Mouse (Mus musculus) kidney, postnatal 0 days (tissue): ENCODE measurements at regions not wholly inside any gene's neighbourhood (a gene's known extent, or its start where the extent isn't known, plus 50 kb on each side); places are given as distances from the start of the nearest gene placed in this dataset.

Source experiments
- ATAC-seq: fragments of 200-750 bp; cut with Nextera tagmentation; replicated peaks from 2 replicates; pipeline ENCODE4 v1.8.0; 2017; ENCODE audit warnings: low read depth, moderate number of reproducible peaks, moderate TSS enrichment, moderate library complexity; ENCODE audit not compliant: low FRiP score
- DNase-seq: peaks from one replicate; pipeline ENCODE4 v3.0.0-alpha.2; 2016; ENCODE audit warnings: low spot score
- H3K27ac ChIP-seq: fragments of 300-500 bp; sonication (generic); 2 replicates; pipeline ENCODE4 v1.5.1; 2014; ENCODE audit warnings: mild to moderate bottlenecking
- H3K27me3 ChIP-seq: fragments of 300-500 bp; sonication (generic); 2 replicates; pipeline ENCODE4 v1.6.1; 2014; ENCODE audit warnings: low read length, mixed read lengths; ENCODE audit not compliant: insufficient read depth
- H3K36me3 ChIP-seq: fragments of 300-500 bp; sonication (generic); 2 replicates; pipeline ENCODE4 v1.6.1; 2014; ENCODE audit warnings: low read length, mixed read lengths; ENCODE audit not compliant: insufficient read depth
- H3K4me1 ChIP-seq: fragments of 300-500 bp; sonication (generic); replicated peaks from 2 replicates; pipeline ENCODE4 v1.6.1; 2014; ENCODE audit warnings: antibody characterized with exemption, low read length, mixed read lengths; ENCODE audit not compliant: insufficient read depth
- H3K4me2 ChIP-seq: fragments of 300-500 bp; sonication (generic); 2 replicates; pipeline ENCODE4 v1.6.1; 2014; ENCODE audit warnings: mild to moderate bottlenecking, low read length, moderate library complexity, mixed read lengths
- H3K4me3 ChIP-seq: fragments of 300-500 bp; sonication (generic); replicated peaks from 2 replicates; pipeline ENCODE4 v1.5.1; 2014; ENCODE audit warnings: low read depth, low read length
- H3K9ac ChIP-seq: fragments of 300-500 bp; sonication (generic); 2 replicates; pipeline ENCODE4 v1.6.1; 2014; ENCODE audit warnings: low read depth, low read length
- H3K9me3 ChIP-seq: fragments of 300-500 bp; sonication (generic); replicated peaks from 2 replicates; pipeline ENCODE4 v1.6.1; 2016; ENCODE audit warnings: low read length, inconsistent platforms, mixed read lengths
- CTCF ChIP-seq: IDR thresholded peaks from 2 replicates; pipeline ENCODE4 v1.5.1; 2016; ENCODE audit warnings: antibody characterized with exemption, low read depth, mild to moderate bottlenecking, moderate library complexity
- WGBS: fragments of 180-500 bp; shearing (Covaris S2); extraction: QIAGEN DNeasy Blood & Tissue Kit; methylation state at CpG from one replicate; pipeline ENCODE4 v1.1.7; 2014; 5-methylcytosine and 5-hydroxymethylcytosine counted together

DNA sequence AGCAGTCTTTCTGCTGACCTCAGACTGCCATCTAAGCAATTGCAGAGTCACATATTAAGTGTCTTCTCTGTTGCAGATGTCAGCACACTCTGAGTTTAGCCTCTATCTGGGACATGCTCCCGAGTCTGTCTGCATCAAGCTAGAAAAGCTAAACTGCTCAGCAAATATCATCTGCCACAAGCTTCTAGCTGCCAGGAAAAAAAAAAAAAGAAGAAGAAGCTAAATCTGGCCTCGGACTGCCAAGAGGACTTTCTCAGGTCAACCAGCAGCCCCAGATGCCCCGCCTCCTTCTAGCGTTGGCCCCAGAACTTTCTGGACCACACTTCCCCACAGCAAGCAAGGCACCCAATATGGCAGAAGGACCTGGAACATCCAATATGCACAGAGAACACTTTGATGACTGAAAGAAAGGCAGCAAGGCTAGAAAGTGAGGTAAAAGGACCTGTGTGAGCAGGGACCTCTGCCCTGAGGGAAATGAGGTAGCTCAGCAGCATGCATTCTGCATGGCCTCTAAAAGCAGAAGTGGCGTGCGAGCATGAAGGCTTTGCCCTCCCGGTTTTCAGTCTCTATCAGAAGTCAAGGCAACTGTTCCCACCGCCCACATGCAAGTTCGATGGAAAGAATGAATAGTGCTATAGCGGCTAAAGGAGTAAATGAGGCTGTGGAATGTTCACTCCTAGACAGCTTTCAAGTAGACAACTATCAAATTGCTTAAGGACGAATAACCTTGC is 305.8 kb upstream of the Clint1 start:
- H3K9me3 ChIP-seq, result no peaks in the 10 kb centered on the region
- no peak overlapping the region for H3K4me3 ChIP-seq
- no peaks in the 10 kb centered on the region for H3K36me3 ChIP-seq
- no peaks in the 10 kb centered on the region for H3K27me3 ChIP-seq
- H3K9ac ChIP-seq, result no peak overlapping the region
- H3K4me1 ChIP-seq, result no peaks in the 10 kb centered on the region
- DNase-seq (no peak), ATAC-seq (no peak)
- no peak overlapping the region for H3K4me2 ChIP-seq
- no peak for TF ChIP-seq CTCF
- 73% methylated on average over 11 of the region's 11 CpGs for WGBS
- no peak overlapping the region for H3K27ac ChIP-seq

DNA sequence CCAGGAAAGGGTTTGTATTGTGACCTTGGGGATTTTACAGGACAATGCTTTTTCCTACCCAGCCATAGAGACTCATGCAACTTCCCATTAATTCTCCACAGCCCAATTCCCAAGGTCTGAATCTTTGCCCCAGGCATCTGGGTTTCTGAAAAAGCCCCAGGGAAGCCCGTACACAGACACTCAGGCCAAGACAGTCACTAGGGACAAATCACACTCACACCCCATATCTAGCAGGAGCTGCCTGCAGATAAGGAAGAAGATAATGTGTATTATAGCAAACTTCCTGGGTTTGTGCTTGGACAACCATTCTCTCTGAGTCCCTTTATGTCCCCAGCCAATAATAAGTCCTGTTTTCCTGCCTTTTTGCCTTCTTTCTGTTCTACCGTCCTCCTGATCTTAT is 305.0 kb upstream of the Clint1 start:
- H3K4me3 ChIP-seq, result no peak overlapping the region
- 68% methylated on average over 2 of the region's 2 CpGs for WGBS
- no peak overlapping the region for H3K4me2 ChIP-seq
- H3K4me1 ChIP-seq, result no peaks in the 10 kb centered on the region
- no peak overlapping the region for H3K27ac ChIP-seq
- DNase-seq, result no peak
- TF ChIP-seq CTCF, result no peak
- no peak for ATAC-seq
- no peaks in the 10 kb centered on the region for H3K9me3 ChIP-seq
- no peaks in the 10 kb centered on the region for H3K36me3 ChIP-seq
- H3K9ac ChIP-seq, result no peak overlapping the region
- H3K27me3 ChIP-seq, result no peaks in the 10 kb centered on the region

- ATAC-seq, result no peak
- Histone ChIP-seq H3K9me3 (no peaks in the 10 kb centered on the region), H3K4me3 (no peak overlapping the region), H3K4me2 (peak overlapping the region; percentile 10; the same call in 1 of the 2 replicates), H3K4me1 (no peaks in the 10 kb centered on the region), H3K9ac (no peak overlapping the region), H3K36me3 (no peaks in the 10 kb centered on the region), H3K27ac (no peak overlapping the region), H3K27me3 (no peaks in the 10 kb centered on the region)
- no peak for TF ChIP-seq CTCF
- DNase-seq, result no peak
- 9% methylated on average over 7 of the region's 7 CpGs for WGBS
Measured at GRCm38 (mm10) chr11:45550376-45550775, 301.5 kb upstream of the Clint1 start.

DNA sequence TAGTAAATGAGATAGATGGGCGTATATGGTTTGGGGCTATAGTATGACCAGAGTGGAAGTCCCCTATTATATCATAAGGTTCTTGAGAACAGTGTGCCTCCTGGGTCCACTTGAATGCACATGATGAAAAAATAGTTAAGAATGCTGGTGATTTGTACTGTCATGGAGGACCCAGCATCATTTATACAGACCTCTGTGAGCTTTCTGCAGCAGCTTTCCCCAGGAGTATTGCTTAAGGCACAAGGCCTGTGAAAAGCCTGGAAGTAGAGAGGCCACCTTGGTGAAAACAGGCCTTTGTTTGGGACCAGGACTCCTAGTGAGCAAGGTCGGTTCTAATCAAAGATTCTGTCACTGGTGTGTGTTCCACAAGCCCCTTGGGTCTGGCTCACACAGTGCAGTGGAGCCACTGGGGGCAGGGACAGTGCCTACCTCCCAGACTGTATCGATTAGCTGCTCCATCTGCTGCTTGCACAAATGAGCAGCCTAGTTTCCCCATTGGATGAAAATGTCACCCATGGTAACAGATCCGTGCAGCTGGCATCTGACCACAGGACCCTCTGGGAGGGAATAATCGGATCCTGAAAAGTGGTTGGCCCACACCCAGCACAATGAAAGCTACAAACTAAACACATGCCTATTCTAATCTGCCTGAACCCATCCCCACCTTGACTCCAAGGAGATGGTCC is 274.2 kb upstream of the Clint1 start:
- no peaks in the 10 kb centered on the region for H3K9me3 ChIP-seq
- H3K4me3 ChIP-seq, result no peak overlapping the region
- 61% methylated on average over 5 of the region's 5 CpGs for WGBS
- no peak overlapping the region for H3K4me2 ChIP-seq
- no peaks in the 10 kb centered on the region for H3K4me1 ChIP-seq
- TF ChIP-seq CTCF, result no peak
- H3K27me3 ChIP-seq, result no peaks in the 10 kb centered on the region
- H3K36me3 ChIP-seq, result no peaks in the 10 kb centered on the region
- no peak for ATAC-seq
- DNase-seq, result no peak
- H3K27ac ChIP-seq, result no peak overlapping the region
- H3K9ac ChIP-seq, result no peak overlapping the region

- no peak for DNase-seq
- H3K4me1 ChIP-seq, result no peaks in the 10 kb centered on the region
- no peaks in the 10 kb centered on the region for H3K9me3 ChIP-seq
- no peak overlapping the region for H3K27ac ChIP-seq
- no peak overlapping the region for H3K4me2 ChIP-seq
- no peaks in the 10 kb centered on the region for H3K27me3 ChIP-seq
- no peak overlapping the region for H3K9ac ChIP-seq
- no peaks in the 10 kb centered on the region for H3K36me3 ChIP-seq
- H3K4me3 ChIP-seq, result no peak overlapping the region
- TF ChIP-seq CTCF, result no peak
- WGBS, result 64% methylated on average over 3 of the region's 3 CpGs
- ATAC-seq, result no peak
Measured at GRCm38 (mm10) chr11:45592335-45592734, 259.5 kb upstream of the Clint1 start.

- H3K9ac ChIP-seq, result no peak overlapping the region
- no peaks in the 10 kb centered on the region for H3K27me3 ChIP-seq
- H3K9me3 ChIP-seq, result no peaks in the 10 kb centered on the region
- H3K4me2 ChIP-seq, result no peak overlapping the region
- no peak overlapping the region for H3K27ac ChIP-seq
- TF ChIP-seq CTCF, result no peak
- 41% methylated on average over 11 of the region's 11 CpGs for WGBS
- no peak for DNase-seq
- H3K36me3 ChIP-seq, result no peaks in the 10 kb centered on the region
- no peak for ATAC-seq
- no peak overlapping the region for H3K4me3 ChIP-seq
- no peaks in the 10 kb centered on the region for H3K4me1 ChIP-seq
Measured at GRCm38 (mm10) chr11:45592890-45593642, 258.8 kb upstream of the Clint1 start.
